Mouse (Mus musculus): ENCODE measurements around the gene Slc9a3.

Gene Slc9a3

DNA sequence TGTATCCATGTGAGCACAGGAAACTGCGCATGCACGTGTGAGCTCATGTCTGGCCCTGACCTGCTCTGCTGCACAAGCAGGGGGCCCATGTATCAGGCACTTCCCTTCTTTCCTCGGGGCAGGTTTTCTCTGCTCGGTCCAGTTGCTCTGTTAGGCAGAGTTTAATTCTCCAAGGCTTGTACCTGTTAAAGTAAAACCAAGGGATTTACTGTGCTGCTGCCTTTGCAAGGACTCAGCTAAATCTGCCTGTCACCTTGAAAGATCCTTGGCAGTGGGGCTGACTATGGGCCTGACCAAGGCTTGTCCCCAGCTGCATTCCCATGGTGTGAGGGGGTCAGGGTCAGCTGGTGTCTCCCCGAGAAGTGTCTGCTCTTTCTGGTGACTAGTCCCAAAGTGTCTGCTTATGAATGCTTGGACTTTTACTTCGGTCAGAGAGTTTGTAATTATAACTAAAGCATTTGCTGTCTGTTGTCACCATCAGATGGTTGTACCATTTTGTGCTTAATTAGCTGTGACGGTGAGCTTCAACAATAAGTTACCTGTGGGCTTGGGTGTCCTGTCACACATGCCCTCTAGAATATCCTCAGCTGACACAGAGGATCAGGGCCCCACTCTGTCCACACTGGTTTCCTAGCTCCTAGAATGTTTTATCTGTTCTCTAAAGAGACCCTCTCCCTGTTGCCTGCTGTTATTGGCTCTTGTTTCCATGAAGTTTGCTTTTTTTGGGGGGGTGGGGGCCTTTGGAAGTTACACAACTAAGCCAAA lies 23.0 kb downstream of the Slc9a3 start:
- no peak for DNase-seq (ENCODE audit: low spot score in 2 of 2)

- no peak for DNase-seq (ENCODE audit: low spot score in 2 of 2)
These were observed 24.8 kb downstream of the Slc9a3 start for GRCm38 (mm10) chr13:74145983-74146622.

- no peak for DNase-seq (ENCODE audit: low spot score in 2 of 2)
These were observed 26.1 kb downstream of the Slc9a3 start for GRCm38 (mm10) chr13:74147327-74147726.

- peak; percentile 32 to 40 for DNase-seq (ENCODE audit: low spot score in 2 of 2)
These were observed 45.2 kb downstream of the Slc9a3 start for GRCm38 (mm10) chr13:74166348-74167056.

DNA sequence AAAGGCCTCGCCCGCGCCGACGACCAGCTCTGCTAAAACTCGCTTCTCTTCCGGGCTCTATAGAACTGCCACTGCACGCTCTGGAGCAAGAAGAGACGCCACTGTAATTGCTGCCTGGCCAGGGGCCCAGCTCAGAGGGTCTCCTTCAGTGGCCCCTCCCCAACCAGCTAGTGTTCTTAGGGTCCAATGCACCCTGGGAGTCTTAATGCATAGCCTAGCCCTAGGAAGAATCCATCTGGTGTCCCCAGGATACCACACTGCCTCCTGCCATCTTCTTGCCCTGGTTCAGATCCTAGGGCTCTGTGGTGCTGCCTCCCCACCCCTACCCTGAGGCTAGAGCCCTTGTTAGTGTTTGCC lies 45.8 kb downstream of the Slc9a3 start:
- DNase-seq (ENCODE audit: low spot score in 2 of 2) = peak in 1 of 2 experiments; percentile 5

- peak in 1 of 2 experiments; percentile 17 for DNase-seq (ENCODE audit: low spot score in 2 of 2)
These were observed 46.2 kb downstream of the Slc9a3 start for GRCm38 (mm10) chr13:74167492-74167891.

DNA sequence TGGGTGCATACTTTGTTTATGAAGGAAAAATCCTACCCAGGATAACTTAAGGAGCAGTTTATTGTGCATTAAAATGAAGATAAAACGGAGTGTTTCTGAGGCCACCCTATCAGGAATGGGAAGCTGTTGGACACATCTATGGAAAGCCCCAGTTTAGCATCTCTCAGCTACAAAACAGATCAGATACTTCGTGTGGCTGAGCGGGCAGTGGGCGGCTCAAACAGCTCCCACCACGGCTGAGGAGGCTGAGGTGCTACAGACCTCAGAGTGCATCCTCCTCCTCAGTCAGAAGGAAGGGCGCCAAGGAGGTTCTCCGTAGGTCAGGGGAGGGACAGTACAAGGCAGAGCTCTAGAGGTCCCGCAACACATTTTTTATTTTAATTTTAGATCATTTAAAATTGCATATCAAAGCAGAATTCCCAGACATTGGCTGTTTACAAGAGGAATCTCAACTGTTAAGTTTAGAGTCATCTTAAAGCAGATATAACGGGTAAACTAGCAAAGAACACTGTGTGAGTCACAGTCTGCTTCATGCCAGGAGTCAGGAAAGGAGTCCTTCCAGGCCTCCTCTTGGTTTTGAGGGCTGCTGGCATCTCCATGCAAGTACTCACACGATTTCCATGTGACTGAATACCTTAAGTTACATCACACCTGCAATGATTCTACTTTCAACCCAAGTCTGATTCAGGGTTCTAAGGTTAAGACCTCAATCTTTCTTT lies 48.3 kb downstream of the Slc9a3 start:
- DNase-seq (ENCODE audit: low spot score in 2 of 2) = no peak

DNA sequence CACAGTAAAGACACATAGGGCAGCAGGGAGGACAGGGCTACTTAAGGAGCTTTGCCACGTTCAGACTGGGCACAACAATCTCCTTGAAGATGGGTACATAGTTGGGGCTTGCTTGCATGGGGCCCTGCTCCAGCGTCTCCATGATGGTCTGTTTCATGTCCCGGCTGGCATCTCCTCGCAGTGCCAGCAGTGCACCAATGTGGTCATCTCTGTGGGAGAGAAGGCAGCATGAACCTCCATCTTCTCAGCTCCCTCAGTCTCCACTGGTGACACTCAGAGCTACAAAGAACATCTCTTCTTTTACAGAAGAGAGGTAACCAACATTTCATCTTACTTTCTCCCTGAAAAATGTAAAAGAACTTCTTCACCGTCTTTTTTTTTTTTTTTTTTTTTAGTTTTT lies 50.8 kb downstream of the Slc9a3 start:
- no peak for DNase-seq (ENCODE audit: low spot score in 2 of 2)

DNA sequence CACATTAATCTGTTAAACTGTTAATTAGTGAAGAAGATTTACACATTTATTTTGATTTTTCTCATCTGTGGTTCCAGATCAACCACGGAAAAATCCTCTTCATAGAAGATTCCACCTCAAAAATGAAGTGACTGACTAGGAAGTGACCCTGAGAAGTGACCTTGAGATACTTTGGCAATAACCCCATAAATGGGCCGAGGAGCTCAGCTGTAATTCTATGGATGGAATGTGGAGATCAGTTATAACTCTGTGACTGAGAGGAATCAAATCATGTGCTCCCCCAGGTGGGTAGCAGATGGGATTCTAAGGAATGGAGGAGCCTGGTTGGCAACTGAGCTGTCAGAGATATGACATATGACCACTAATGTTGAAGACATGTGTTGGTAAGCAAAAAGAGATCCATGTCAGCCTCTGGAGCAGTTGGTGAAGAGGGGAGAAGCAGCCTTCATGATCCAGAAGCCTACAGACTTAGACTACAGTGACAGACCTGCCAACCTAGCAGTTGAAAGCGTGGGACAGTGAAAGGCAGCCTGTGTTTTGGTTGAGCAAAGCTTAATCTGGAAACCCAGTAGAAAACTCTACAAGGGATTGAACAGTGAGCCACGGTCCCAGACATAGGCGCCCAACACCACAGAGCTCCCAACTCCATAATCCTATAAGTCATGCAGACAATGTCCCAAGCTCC lies 61.9 kb downstream of the Slc9a3 start:
- DNase-seq (ENCODE audit: low spot score in 2 of 2) = no peak

DNA sequence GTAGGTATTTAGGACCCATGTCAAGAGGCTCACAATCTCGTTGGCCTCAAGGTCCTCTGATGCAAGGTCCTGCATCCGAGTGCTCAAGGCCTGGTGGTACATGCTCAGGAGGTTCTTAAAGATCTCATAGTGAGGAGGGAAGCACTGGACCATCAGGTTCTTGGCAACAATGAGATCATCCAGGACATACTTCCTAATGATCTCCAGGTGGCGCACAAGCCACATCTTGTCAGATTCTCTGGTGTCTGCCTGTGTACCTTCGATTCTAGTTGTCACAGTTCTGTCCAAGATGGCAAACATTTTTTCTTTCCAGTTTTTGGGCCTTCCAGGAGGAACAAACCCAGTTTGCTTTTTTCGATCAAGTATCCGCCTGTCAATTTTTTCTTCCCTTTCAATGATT lies 71.4 kb downstream of the Slc9a3 start:
- no peak for DNase-seq (ENCODE audit: low spot score in 2 of 2)

- DNase-seq (ENCODE audit: low spot score in 2 of 2) = no peak
These were observed 75.2 kb downstream of the Slc9a3 start for GRCm38 (mm10) chr13:74196451-74196850.

GRCm38 (mm10) chr13:74208317-74208985 lies 87.2 kb downstream of the Slc9a3 start, which contains the start of gene Exoc3:
TSS of gene Exoc3 (minus strand) at chr13:74208732.
- DNase-seq (ENCODE audit: low spot score in 2 of 2) = peak; percentile 85 to 91

DNA sequence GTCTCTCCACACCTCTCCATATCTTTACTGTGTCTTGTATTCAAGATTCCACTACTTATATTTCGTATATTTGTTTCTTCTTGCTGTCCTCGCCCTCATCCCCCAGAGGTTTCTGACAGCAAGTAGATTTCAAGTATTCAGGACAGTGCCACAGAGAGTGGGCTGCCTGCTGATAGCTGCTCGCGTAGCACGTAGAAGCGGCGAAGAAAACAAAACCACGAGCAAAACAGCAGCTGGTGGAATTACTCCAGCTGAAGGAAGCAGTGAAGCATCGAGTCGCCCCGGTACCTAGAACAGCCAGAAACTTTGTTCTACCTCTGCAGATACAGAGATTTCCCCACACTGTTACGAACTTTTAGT lies 87.7 kb downstream of the Slc9a3 start:
- DNase-seq (ENCODE audit: low spot score in 2 of 2) = peak in 1 of 2 experiments; percentile 6

GRCm38 (mm10) chr13:74218441-74218840 lies 97.2 kb downstream of the Slc9a3 start:
- DNase-seq (ENCODE audit: low spot score in 2 of 2) = no peak
